Mouse (Mus musculus) right cerebral cortex, postnatal 10 days (tissue): ENCODE measurements around the gene Gtpbp8.

ENCODE experiments used
- DNase-seq, 2 experiments: peaks; one replicate each; pipeline ENCODE4 v3.0.0; 2021; ENCODE audit warnings: low spot score in 2 of 2

Gtpbp8 gene

GRCm38 (mm10) chr16:44745866-44746562 lies at the start of gene Gtpbp8:
Gene Gtpbp8, minus strand, starts transcription at chr16:44746363.
- DNase-seq: peak; percentile 90 to 92

- DNase-seq: no peak
Measured at GRCm38 (mm10) chr16:44794416-44794815, 48.3 kb upstream of the Gtpbp8 start.

GRCm38 (mm10) chr16:44786934-44787333 lies 40.8 kb upstream of the Gtpbp8 start:
- DNase-seq: no peak

GRCm38 (mm10) chr16:44780751-44781150 lies 34.6 kb upstream of the Gtpbp8 start:
- no peak for DNase-seq

- DNase-seq: no peak
Measured at GRCm38 (mm10) chr16:44779494-44779893, 33.3 kb upstream of the Gtpbp8 start.

- no peak for DNase-seq
Measured at GRCm38 (mm10) chr16:44778538-44779147, 32.5 kb upstream of the Gtpbp8 start.

- no peak for DNase-seq
Measured at GRCm38 (mm10) chr16:44774201-44774600, 28.0 kb upstream of the Gtpbp8 start.

- no peak for DNase-seq
Measured at GRCm38 (mm10) chr16:44773673-44774072, 27.5 kb upstream of the Gtpbp8 start.

- DNase-seq: no peak
Measured at GRCm38 (mm10) chr16:44772577-44772976, 26.4 kb upstream of the Gtpbp8 start.

- DNase-seq: no peak
Measured at GRCm38 (mm10) chr16:44767967-44768366, 21.8 kb upstream of the Gtpbp8 start.

GRCm38 (mm10) chr16:44767506-44767905 lies 21.3 kb upstream of the Gtpbp8 start:
- no peak for DNase-seq

DNA sequence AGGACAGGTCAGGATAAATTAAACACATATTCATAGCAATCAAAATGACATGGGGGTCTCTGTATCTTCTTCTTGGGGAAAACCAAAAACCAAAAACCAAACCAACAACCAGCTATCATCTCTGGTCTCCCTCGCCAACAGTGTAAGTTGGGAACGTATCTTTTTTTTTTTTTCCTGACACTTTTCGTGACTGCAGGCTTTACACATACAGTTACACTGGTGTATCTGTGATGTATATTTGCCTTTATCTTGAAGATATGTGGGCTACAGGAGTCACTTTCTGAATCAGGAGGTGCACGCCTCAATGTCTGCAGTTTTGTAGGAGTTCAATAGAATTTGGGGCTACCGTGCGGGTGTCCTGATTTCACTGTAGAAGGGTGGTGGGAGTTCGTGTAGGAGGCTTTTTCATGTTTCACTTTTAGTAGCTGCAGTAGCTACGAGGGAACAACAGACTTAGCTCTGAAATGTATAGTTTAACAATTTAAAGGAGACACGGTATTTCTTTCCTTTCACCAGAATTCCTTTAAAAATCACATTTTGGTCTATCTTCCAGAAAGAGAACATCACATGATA lies 20.2 kb upstream of the Gtpbp8 start:
- DNase-seq: no peak

DNA sequence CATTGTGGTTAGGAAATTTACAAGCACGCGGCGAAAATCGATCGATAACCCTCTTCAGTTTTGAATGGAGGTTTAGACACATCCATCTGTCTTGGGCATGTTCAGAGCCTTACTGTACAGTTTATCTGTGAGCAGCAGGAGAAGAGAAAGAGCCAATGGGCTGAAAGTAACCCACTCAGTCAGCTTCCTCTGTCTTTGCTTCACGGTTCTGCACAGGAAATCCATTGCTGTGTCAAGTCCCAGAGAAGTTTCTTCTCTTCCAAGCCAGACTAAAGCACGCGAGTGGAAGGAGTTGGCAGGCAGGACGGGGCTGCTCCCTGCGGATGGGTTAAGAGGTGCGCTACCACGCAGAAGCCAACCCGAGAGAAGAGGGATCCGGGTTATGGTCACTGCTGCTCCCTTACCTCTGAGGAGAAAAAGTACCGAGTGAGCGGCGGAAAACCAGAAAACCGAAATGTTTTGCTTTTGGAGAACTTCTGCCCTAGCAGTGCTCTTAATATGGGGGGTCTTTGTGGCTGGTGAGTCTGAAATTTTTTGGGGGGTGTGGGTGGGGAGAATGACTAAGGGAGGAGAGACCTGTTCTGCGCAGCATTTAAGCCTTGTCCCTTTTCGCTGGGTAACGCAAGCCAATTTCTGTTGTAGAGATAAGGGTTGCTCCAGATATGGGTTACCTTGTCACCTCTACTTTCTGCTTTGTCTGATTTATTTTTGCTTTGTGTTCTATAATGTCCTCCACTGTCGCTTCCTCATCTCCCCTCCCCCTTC lies 19.6 kb upstream of the Gtpbp8 start, which contains the start of gene Cd200r1:
Cd200r1 (plus strand) TSS at position 182 of the 765 bp plus-strand sequence.
- no peak for DNase-seq

- no peak for DNase-seq
Measured at GRCm38 (mm10) chr16:44761811-44762210, 15.6 kb upstream of the Gtpbp8 start.

GRCm38 (mm10) chr16:44757700-44758099 lies 11.5 kb upstream of the Gtpbp8 start:
- DNase-seq: no peak

- no peak for DNase-seq
Measured at GRCm38 (mm10) chr16:44748007-44748406, 1.8 kb upstream of the Gtpbp8 start.

- DNase-seq: no peak
Measured at GRCm38 (mm10) chr16:44745471-44745865, 695 bp downstream of the Gtpbp8 start.

DNA sequence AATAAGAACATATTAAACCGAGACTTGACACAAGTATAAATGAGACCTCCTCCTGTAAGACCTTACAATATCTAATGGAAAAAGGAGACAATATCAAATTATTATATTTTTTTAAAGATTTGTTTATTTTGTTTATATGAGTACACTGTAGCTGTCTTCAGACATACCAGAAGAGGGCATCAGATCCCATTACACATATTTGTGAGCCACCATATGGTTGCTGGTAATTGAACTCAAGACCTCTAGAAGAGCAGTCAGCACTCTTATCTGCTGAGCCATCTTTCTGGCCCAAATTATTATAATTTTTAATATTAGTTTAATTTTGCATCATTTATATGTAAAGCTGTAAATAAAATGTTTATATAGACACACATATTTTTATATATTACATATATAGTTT lies 3.4 kb downstream of the Gtpbp8 start:
- no peak for DNase-seq

DNA sequence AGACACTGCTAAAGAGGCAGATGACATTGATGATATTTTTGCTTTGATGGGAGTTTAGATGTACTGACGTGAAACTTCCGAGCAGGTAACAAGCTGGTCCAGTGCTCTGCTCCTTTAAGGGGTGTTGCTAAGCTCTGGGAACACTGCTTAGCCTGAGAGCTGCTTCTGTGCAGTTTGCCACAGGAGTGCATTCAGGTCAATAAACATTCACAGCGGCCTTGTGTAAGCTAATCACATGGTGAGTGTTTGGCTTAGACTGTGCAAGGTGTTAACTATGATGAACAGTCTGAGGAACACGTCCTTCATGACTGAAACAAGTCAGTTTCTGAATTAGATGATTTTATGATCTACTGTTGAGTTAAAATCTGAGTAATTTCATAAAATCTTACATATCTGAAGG lies 10.0 kb downstream of the Gtpbp8 start:
- DNase-seq: no peak

GRCm38 (mm10) chr16:44735676-44736075 lies 10.5 kb downstream of the Gtpbp8 start:
- no peak for DNase-seq

DNA sequence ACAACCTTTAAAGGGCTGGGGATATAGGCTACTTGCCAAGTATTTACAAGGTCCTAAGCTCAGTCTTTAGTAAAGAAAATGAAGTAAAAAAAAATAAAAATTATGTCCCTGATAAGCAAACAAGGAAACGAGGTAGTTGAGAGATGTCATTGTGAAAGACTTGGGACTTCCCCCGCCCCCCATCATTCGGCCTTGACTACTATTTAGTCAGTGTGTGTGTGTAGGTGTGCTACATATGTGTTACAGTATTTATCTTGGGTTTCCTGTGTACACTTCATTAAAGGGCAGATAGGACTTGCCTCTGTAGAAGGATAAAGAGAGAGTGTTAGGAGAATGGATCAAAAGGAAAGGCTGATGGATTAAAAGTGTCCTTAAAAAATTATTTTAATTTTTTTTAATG lies 12.1 kb downstream of the Gtpbp8 start:
- DNase-seq: no peak

GRCm38 (mm10) chr16:44727525-44727924 lies 18.6 kb downstream of the Gtpbp8 start:
- no peak for DNase-seq
